Mouse (Mus musculus) ES-E14 (cell line): ENCODE data around the gene H2afy. TPM values are rescaled to one million over a fixed set of nuclear protein-coding genes. Genes with fewer than 3 reads are reported as not detected.

Experiments
- DNase-seq: peaks from one replicate; pipeline ENCODE4 v3.0.0-alpha.2; 2013; ENCODE audit warnings: low read depth, low spot score
- H3K27ac ChIP-seq: 2 replicates; pipeline ENCODE4 v1.5.1; 2012; ENCODE audit warnings: low read depth, mild to moderate bottlenecking, low read length, moderate library complexity, mixed read lengths; ENCODE audit not compliant: poor library complexity, insufficient read depth, severe bottlenecking
- H3K36me3 ChIP-seq: 2 replicates; pipeline ENCODE4 v1.6.1; 2012; ENCODE audit warnings: mild to moderate bottlenecking, low read length, moderate library complexity, mixed read lengths; ENCODE audit not compliant: control insufficient read depth, poor library complexity, insufficient read depth, severe bottlenecking
- H3K4me1 ChIP-seq, 2 experiments: fragments of 150-350 bp in 1 of 2; sonication (generic) in 1 of 2; 2 replicates each; pipeline ENCODE4 v1.6.1; 2012; ENCODE audit warnings: low read length in 2 of 2, mild to moderate bottlenecking in 1 of 2, mixed read lengths in 1 of 2; ENCODE audit not compliant: control insufficient read depth in 2 of 2, insufficient read depth in 2 of 2, poor library complexity in 1 of 2
- H3K4me3 ChIP-seq, 2 experiments: fragments of 150-350 bp in 1 of 2; sonication (generic) in 1 of 2; 2 replicates each; pipeline ENCODE4 v1.5.1; 2012; ENCODE audit warnings: low read length in 2 of 2, low read depth in 1 of 2, mild to moderate bottlenecking in 1 of 2, mixed read lengths in 1 of 2; ENCODE audit not compliant: insufficient read depth in 1 of 2, poor library complexity in 1 of 2, severe bottlenecking in 1 of 2
- H3K9ac ChIP-seq: 2 replicates; pipeline ENCODE4 v1.6.1; 2012; ENCODE audit warnings: low read depth, mild to moderate bottlenecking, low read length, mixed read lengths; ENCODE audit not compliant: poor library complexity, insufficient read depth, severe bottlenecking
- H3K9me3 ChIP-seq: fragments of 150-350 bp; sonication (generic); 2 replicates; pipeline ENCODE4 v1.6.1; 2012; ENCODE audit warnings: low read depth, mild to moderate bottlenecking, low read length; ENCODE audit not compliant: control insufficient read depth, insufficient read depth
- CHD2 ChIP-seq: IDR thresholded peaks from 2 replicates; pipeline ENCODE4 v1.6.1; 2014; ENCODE audit warnings: mild to moderate bottlenecking, low read depth, low read length, inconsistent platforms
- HCFC1 ChIP-seq: IDR thresholded peaks from 2 replicates; pipeline ENCODE4 v1.6.1; 2012; ENCODE audit warnings: low read length, inconsistent platforms, borderline replicate concordance; ENCODE audit not compliant: insufficient read depth
- MAFK ChIP-seq: IDR thresholded peaks from 2 replicates; pipeline ENCODE4 v1.6.1; 2014; ENCODE audit warnings: mild to moderate bottlenecking, low read depth, low read length, inconsistent platforms; ENCODE audit not compliant: insufficient read depth
- ZC3H11A ChIP-seq: IDR thresholded peaks from 2 replicates; pipeline ENCODE4 v1.6.1; 2012; ENCODE audit warnings: low read depth, mild to moderate bottlenecking, inconsistent platforms, low read length, borderline replicate concordance
- ZNF384 ChIP-seq: IDR thresholded peaks from 2 replicates; pipeline ENCODE4 v1.6.1; 2012; ENCODE audit warnings: low read depth, low read length, inconsistent platforms
- in situ Hi-C, 2 experiments: fragments of 600-800 bp; cut with MboI; formaldehyde crosslinking; loops; one replicate each; pipeline ENCODE4 v1.15.1; 2025; ENCODE audit warnings: low sequenced_read_pairs in 2 of 2, inconsistent platforms in 1 of 2; ENCODE audit not compliant: unreplicated experiment in 2 of 2
- total RNA-seq: library from RNA; depleted of rRNA; stranded (reverse); fragments of 300-350 nt; gene quantifications from 2 replicates; pipeline ENCODE4 v1.2.3, GENCODE M21; 2012

The H2afy gene
- total RNA-seq, 1 experiment, result 67.3 TPM

DNA sequence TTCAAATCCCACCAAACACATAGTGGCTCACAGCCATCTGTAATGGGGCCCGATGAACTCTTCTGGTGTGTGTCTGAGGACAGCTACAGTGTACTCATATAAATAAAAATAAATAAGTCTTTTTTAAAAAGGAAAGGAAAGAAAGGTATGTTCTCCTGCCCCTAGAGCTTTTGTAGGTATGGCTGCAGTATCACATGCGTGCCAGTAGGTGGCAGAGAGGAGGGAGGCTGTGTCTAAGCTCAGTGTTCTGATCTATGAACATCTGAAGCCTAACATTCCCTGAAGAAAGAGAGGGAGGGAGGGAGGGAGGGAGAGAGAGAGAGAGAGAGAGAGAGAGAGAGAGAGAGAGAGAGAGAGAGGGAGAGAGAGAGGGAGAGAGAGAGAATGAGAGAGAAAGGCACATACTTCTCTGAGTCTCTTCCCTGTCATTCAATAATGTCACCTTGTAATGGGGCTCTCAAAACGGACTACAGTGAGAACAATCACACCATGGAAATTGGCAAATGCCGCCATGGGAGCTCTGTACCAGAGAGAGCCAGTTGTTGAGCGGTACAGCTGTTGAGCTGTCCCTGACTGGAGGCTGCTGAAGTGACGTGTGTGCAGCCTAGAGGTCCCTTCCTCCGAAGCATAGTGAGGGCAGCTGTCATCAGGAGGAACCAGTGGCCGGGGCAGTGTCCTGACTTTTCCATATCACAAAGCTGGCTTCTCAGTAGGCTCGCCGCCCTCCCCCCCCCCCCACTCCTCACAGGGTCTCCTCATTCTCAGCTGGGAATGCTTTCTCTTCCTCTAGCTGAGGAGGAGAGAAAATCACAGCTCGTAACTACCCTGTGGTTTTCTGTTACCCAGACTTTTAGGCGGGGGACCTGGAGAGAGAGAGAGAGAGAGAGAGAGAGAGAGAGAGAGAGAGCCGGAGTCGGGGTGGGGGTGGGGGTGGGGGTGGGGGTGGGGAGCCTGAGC is 31.6 kb upstream of the H2afy start:
- Histone ChIP-seq H3K4me3 (no peak overlapping the region), H3K27ac (no peak overlapping the region), H3K9me3 (no peaks in the 10 kb centered on the region), H3K9ac (no peak overlapping the region), H3K36me3 (no peaks in the 10 kb centered on the region), H3K4me1 (peaks cover 0 to 3% of the 10 kb centered on the region in 2 experiments; a peak in 1 of 4 replicates)
- in situ Hi-C loops, result no loop called here
- TF ChIP-seq CHD2 (no peak), ZNF384 (no peak), HCFC1 (no peak), MAFK (no peak), ZC3H11A (0 out of 2 replicates have a peak, but pooled peaks have one; percentile 14)
- DNase-seq, result no peak

DNA sequence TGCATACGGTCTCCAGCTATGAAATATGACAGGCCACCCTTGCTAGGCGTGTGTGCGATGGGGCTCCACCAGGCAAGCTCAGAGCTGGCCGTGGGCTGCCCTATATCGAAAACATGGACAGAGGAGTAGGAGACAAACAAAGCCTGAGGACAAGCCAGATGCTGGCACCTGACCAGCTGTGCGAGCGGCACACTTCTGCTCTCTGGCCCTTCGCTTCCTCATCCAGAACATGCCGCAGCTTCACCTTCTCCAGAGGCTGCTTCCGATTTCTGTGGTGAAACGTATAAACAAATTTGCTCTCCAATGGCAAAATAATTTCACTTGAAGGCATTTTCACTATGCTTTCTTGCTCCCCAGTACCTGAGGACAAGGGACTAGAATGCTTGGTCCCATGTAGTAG is 29.4 kb upstream of the H2afy start:
- DNase-seq, result no peak
- H3K27ac ChIP-seq, result no peak overlapping the region
- H3K9ac ChIP-seq, result no peak overlapping the region
- no peak for TF ChIP-seq HCFC1
- TF ChIP-seq MAFK, result no peak
- no peak for TF ChIP-seq CHD2
- no peak for TF ChIP-seq ZNF384
- no peak for TF ChIP-seq ZC3H11A
- H3K4me3 ChIP-seq, result no peak overlapping the region
- no peaks in the 10 kb centered on the region for H3K9me3 ChIP-seq
- H3K36me3 ChIP-seq, result no peaks in the 10 kb centered on the region
- in situ Hi-C loops, result no loop called here
- peaks cover 0 to 3% of the 10 kb centered on the region in 2 experiments; a peak in 1 of 4 replicates for H3K4me1 ChIP-seq

DNA sequence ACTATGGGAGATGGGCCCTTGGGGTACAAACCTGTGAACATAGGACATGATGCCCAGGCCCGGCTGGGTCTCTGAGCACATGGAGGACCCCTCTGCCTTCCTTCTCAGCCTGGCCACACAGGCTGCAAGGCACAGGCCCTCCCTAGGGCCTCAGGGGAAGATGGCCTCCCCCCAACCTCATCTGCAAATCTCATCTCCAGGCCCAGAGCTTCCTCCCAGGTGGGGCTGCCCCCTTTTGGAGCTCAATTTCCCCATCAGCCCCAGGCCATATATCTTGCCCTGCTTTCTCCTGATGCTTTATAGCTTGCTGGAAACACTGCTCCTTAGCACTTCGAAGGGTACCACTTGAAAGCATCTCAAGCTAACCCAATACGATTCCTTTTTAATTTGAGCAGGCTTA is 28.2 kb upstream of the H2afy start:
- Histone ChIP-seq H3K27ac (no peak overlapping the region), H3K4me3 (no peak overlapping the region), H3K9me3 (no peaks in the 10 kb centered on the region), H3K36me3 (no peaks in the 10 kb centered on the region), H3K9ac (no peak overlapping the region), H3K4me1 (peaks cover 0 to 3% of the 10 kb centered on the region in 2 experiments; a peak in 1 of 4 replicates)
- TF ChIP-seq ZC3H11A, result no peak
- TF ChIP-seq HCFC1, result no peak
- no peak for TF ChIP-seq MAFK
- TF ChIP-seq ZNF384, result no peak
- TF ChIP-seq CHD2, result no peak
- DNase-seq, result no peak
- in situ Hi-C loops, result no loop called here

DNA sequence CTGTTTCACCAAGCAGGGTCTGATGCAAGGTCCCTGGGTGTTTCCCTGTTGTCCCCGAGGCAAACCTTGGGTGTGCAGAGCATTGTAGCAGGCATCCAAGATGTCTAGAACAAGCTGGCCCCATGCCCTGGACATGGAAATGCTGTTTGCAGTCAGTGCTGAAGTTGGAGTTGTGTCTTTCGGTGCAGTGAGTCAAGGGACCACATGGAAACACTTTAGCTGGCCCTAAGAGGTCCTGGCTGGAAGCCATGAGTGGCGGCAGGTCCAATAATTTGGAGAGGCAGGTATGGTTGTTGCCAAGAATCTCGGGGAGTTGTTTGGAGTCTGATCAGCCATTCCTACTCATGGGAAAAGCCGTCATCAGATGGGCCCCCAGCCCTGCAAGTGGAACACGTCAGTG is 27.6 kb upstream of the H2afy start:
- Histone ChIP-seq H3K27ac (no peak overlapping the region), H3K9me3 (no peaks in the 10 kb centered on the region), H3K9ac (no peak overlapping the region), H3K4me1 (peaks cover 0 to 7% of the 10 kb centered on the region in 2 experiments; a peak in 1 of 4 replicates), H3K36me3 (no peaks in the 10 kb centered on the region), H3K4me3 (no peak overlapping the region)
- no peak for TF ChIP-seq MAFK
- TF ChIP-seq ZC3H11A, result no peak
- no peak for TF ChIP-seq ZNF384
- no peak for TF ChIP-seq CHD2
- TF ChIP-seq HCFC1, result no peak
- DNase-seq, result no peak
- in situ Hi-C loops, result no loop called here
